Mouse (Mus musculus) MEL (cell line): ENCODE measurements at regions not wholly inside any gene's neighbourhood (a gene's known extent, or its start where the extent isn't known, plus 50 kb on each side); places are given as distances from the start of the nearest gene placed in this dataset.
A peak's percentile ranks its signal among the peaks of the same experiment; 100 is the strongest.

Experiments used
- DNase-seq: peaks from one replicate; pipeline ENCODE4 v3.0.0; 2011; ENCODE audit warnings: low read depth, low spot score
- H3K27ac ChIP-seq: 2 replicates; pipeline ENCODE4 v1.5.1; 2012; ENCODE audit warnings: low read depth, mild to moderate bottlenecking, control low read depth, low read length, moderate library complexity; ENCODE audit not compliant: control insufficient read depth
- H3K27me3 ChIP-seq, 2 experiments: fragments of 150-350 bp in 1 of 2; sonication (generic) in 1 of 2; 2 replicates each; pipeline ENCODE4 v1.6.1; 2012; ENCODE audit warnings: low read length in 2 of 2, mild to moderate bottlenecking in 2 of 2, improper control_type of control experiment in 1 of 2, moderate library complexity in 1 of 2; ENCODE audit not compliant: insufficient read depth in 2 of 2, control insufficient read depth in 1 of 2
- H3K36me3 ChIP-seq, 2 experiments: 2 replicates each; pipeline ENCODE4 v1.6.1; 2012 to 2014; ENCODE audit warnings: low read length in 2 of 2, improper control_type of control experiment in 1 of 2, inconsistent platforms in 1 of 2, mild to moderate bottlenecking in 1 of 2; ENCODE audit not compliant: insufficient read depth in 2 of 2, control insufficient read depth in 1 of 2
- H3K4me1 ChIP-seq, 2 experiments: fragments of 150-350 bp in 1 of 2; sonication (generic) in 1 of 2; 2 replicates each; pipeline ENCODE4 v1.6.1; 2012; ENCODE audit warnings: low read length in 2 of 2, improper control_type of control experiment in 1 of 2, mild to moderate bottlenecking in 1 of 2; ENCODE audit not compliant: insufficient read depth in 2 of 2, control insufficient read depth in 1 of 2
- H3K4me3 ChIP-seq, 2 experiments: fragments of 150-350 bp in 1 of 2; sonication (generic) in 1 of 2; 2 replicates each; pipeline ENCODE4 v1.5.1; 2012; ENCODE audit warnings: low read depth in 2 of 2, low read length in 2 of 2, mild to moderate bottlenecking in 2 of 2, moderate library complexity in 2 of 2, control low read depth in 1 of 2, improper control_type of control experiment in 1 of 2; ENCODE audit not compliant: control insufficient read depth in 1 of 2, insufficient read depth in 1 of 2
- H3K79me2 ChIP-seq: 2 replicates; pipeline ENCODE4 v1.6.1; 2012; ENCODE audit warnings: mild to moderate bottlenecking, low read length, moderate library complexity; ENCODE audit not compliant: control insufficient read depth, poor library complexity, insufficient read depth
- H3K9ac ChIP-seq: 2 replicates; pipeline ENCODE4 v1.6.1; 2012; ENCODE audit warnings: low read depth, mild to moderate bottlenecking, control low read depth, low read length, moderate library complexity; ENCODE audit not compliant: control insufficient read depth, poor library complexity, severe bottlenecking
- H3K9me3 ChIP-seq: fragments of 150-350 bp; sonication (generic); replicated peaks from 2 replicates; pipeline ENCODE4 v1.6.1; 2012; ENCODE audit warnings: mild to moderate bottlenecking, low read length, improper control_type of control experiment, moderate library complexity; ENCODE audit not compliant: insufficient read depth
- BHLHE40 ChIP-seq: IDR thresholded peaks from 2 replicates; pipeline ENCODE4 v1.6.1; 2012; ENCODE audit warnings: low read depth, mild to moderate bottlenecking, inconsistent platforms, low read length, improper control_type of control experiment, borderline replicate concordance
- CHD2 ChIP-seq: IDR thresholded peaks from 2 replicates; pipeline ENCODE4 v1.6.1; 2011; ENCODE audit warnings: low read length, improper control_type of control experiment
- CTCF ChIP-seq, 3 experiments: IDR thresholded peaks in 2 of 3; conservative IDR thresholded peaks in 1 of 3; 2 replicates each; pipeline ENCODE4 v1.5.1; 2011 to 2012; ENCODE audit warnings: low read length in 3 of 3, low read depth in 2 of 3, mild to moderate bottlenecking in 2 of 3, improper control_type of control experiment in 1 of 3, inconsistent platforms in 1 of 3, mixed read lengths in 1 of 3, moderate library complexity in 1 of 3; ENCODE audit not compliant: control insufficient read depth in 1 of 3, insufficient read depth in 1 of 3, poor library complexity in 1 of 3, severe bottlenecking in 1 of 3
- HCFC1 ChIP-seq: IDR thresholded peaks from 2 replicates; pipeline ENCODE4 v1.6.1; 2012; ENCODE audit warnings: low read depth, mild to moderate bottlenecking, inconsistent platforms, low read length, improper control_type of control experiment, moderate library complexity
- JUND ChIP-seq: IDR thresholded peaks from 2 replicates; pipeline ENCODE4 v1.6.1; 2011; ENCODE audit warnings: low read depth, mild to moderate bottlenecking, improper control_type of control experiment, low read length
- MAFK ChIP-seq: IDR thresholded peaks from 2 replicates; pipeline ENCODE4 v1.6.1; 2011; ENCODE audit warnings: low read depth, mild to moderate bottlenecking, low read length, improper control_type of control experiment, borderline replicate concordance
- MXI1 ChIP-seq: IDR thresholded peaks from 2 replicates; pipeline ENCODE4 v1.6.1; 2011; ENCODE audit warnings: mild to moderate bottlenecking, low read depth, low read length, improper control_type of control experiment
- NRF1 ChIP-seq: IDR thresholded peaks from 2 replicates; pipeline ENCODE4 v1.6.1; 2014; ENCODE audit warnings: low read depth, mild to moderate bottlenecking, inconsistent platforms, low read length, improper control_type of control experiment, moderate library complexity; ENCODE audit not compliant: poor library complexity, insufficient read depth, severe bottlenecking
- RAD21 ChIP-seq: IDR thresholded peaks from 2 replicates; pipeline ENCODE4 v1.6.1; 2011; ENCODE audit warnings: mild to moderate bottlenecking, low read depth, low read length, improper control_type of control experiment
- RCOR1 ChIP-seq: IDR thresholded peaks from 2 replicates; pipeline ENCODE4 v1.6.1; 2012; ENCODE audit warnings: low read depth, mild to moderate bottlenecking, inconsistent platforms, low read length, improper control_type of control experiment
- SMC3 ChIP-seq: IDR thresholded peaks from 2 replicates; pipeline ENCODE4 v1.6.1; 2011; ENCODE audit warnings: low read depth, low read length, improper control_type of control experiment
- TCF12 ChIP-seq: IDR thresholded peaks from 2 replicates; pipeline ENCODE4 v1.6.1; 2014; ENCODE audit warnings: low read depth, mild to moderate bottlenecking, inconsistent platforms, low read length, improper control_type of control experiment, moderate library complexity
- USF2 ChIP-seq, 2 experiments: IDR thresholded peaks; 2 replicates each; pipeline ENCODE4 v1.6.1; 2011 to 2012; ENCODE audit warnings: improper control_type of control experiment in 2 of 2, low read length in 2 of 2, borderline replicate concordance in 1 of 2, inconsistent platforms in 1 of 2, low read depth in 1 of 2, mild to moderate bottlenecking in 1 of 2; ENCODE audit not compliant: insufficient read depth in 1 of 2
- ZC3H11A ChIP-seq: IDR thresholded peaks from 2 replicates; pipeline ENCODE4 v1.6.1; 2012; ENCODE audit warnings: low read depth, mild to moderate bottlenecking, inconsistent platforms, low read length, improper control_type of control experiment
- ZNF384 ChIP-seq: IDR thresholded peaks from 2 replicates; pipeline ENCODE4 v1.6.1; 2012; ENCODE audit warnings: low read depth, mild to moderate bottlenecking, inconsistent platforms, low read length, improper control_type of control experiment

DNA sequence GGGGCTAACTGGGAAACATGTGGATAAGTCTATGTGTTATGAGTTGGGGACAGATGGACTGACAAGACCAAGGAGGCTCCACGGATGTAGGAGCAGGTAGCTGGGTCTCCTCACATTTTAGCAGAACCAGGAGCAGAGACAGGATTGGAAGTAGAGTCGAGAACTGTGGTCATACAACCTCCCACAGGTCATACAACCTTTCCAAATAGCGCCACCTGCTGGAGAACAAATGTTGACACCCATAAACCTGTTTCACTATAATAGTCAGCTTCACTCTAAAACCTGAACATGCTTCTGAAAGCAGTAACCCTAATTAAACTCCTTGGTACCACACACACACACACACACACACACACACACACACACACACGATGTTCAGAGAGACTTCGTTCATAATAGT is 50.7 kb upstream of the Foxk1 start:
- Histone ChIP-seq H3K79me2 (no peaks in the 10 kb centered on the region), H3K27ac (no peak overlapping the region), H3K27me3 (no peaks in the 10 kb centered on the region), H3K9ac (no peak overlapping the region), H3K9me3 (no peaks in the 10 kb centered on the region), H3K36me3 (no peaks in the 10 kb centered on the region), H3K4me3 (no peak overlapping the region), H3K4me1 (no peaks in the 10 kb centered on the region)
- TF ChIP-seq MAFK = no peak
- TF ChIP-seq RCOR1 = no peak
- peak; percentile 34 to 61 (median 41); a peak in 4 of 6 replicates for TF ChIP-seq CTCF (IDR thresholded peaks at IDR 0.05 in 2 of 3, conservative IDR thresholded peaks at IDR 0.05 in 1 of 3; ENCODE audit: control insufficient read depth in 1 of 3, insufficient read depth in 1 of 3, low read depth in 2 of 3, low read length in 3 of 3, poor library complexity in 1 of 3, severe bottlenecking in 1 of 3)
- no peak for TF ChIP-seq BHLHE40
- TF ChIP-seq HCFC1 = no peak
- TF ChIP-seq USF2 (IDR thresholded peaks at IDR 0.05; ENCODE audit: borderline replicate concordance in 1 of 2, insufficient read depth in 1 of 2, low read depth in 1 of 2, low read length in 2 of 2) = no peak
- TF ChIP-seq ZC3H11A = 0 out of 2 replicates have a peak, but pooled peaks have one; percentile 21
- no peak for TF ChIP-seq JUND
- TF ChIP-seq TCF12 = no peak
- TF ChIP-seq CHD2 = no peak
- peak; percentile 57 for TF ChIP-seq SMC3
- TF ChIP-seq RAD21 = peak; percentile 51
- no peak for TF ChIP-seq MXI1
- no peak for TF ChIP-seq ZNF384
- TF ChIP-seq NRF1 = no peak
- DNase-seq = peak; percentile 57
